Mouse (Mus musculus): ENCODE data around the gene Rhoa.

DNA sequence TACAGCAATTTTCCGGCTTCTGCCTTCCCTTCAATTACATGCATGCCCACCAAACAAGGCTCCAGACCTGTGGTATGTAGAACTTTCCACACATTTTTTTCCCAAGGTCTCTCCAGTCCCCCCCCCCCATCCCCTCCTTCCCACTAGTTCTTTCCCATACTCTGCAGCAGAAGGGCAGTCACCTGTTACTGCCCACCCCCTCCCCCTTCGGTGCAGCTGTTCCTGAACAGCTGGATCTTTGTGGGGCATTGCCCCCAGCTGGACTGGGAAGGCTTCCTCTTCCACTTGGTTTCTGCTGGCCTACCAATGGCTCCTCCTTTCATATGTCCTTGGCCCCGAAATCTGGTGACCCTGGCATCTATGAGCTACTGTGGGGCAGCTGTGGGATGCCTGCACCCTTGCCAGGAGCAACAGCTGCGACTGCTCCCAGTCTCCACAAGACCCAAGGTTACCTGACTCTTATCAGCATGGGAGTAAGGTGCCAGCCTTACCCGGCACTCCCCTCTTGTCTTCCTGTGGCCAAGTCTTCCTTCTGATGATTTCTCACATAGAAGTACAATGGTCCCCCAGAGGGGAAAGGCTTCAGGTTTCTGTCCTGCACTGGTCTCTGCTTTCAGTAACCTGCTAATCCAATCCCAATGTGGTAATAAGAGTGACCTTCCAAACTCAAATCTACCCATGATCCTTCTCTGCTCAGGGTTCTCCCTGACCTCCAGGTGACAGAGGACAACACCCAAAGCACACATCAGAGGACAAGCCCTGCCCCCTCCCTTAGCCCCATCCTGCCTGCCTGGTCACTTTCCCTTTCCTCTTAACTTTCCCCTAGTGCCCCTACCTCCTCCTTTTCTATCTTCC, 31.2 kb upstream of the Rhoa start:
- TF ChIP-seq CTCF (IDR thresholded peaks at IDR 0.05; ENCODE audit: low read depth) (no peak), EP300 (IDR thresholded peaks at IDR 0.05; ENCODE audit: low read depth) (no peak)

Measured in heart, postnatal 0 days (tissue).